Mouse (Mus musculus): ENCODE measurements around the gene Entpd6. TPM values are rescaled to one million over a fixed set of nuclear protein-coding genes. Genes with fewer than 3 reads are reported as not detected.

The Entpd6 gene
- total RNA-seq, 2 experiments from 2014 or later = 53.4 to 58.7 TPM

- intact Hi-C loops (cut with DNase I) = no loop called here
- no peak for DNase-seq (ENCODE audit: low spot score in 2 of 2)
Measured at GRCm38 (mm10) chr2:150782801-150783200, 34.0 kb downstream of the Entpd6 start.

GRCm38 (mm10) chr2:150786251-150787180 lies 37.7 kb downstream of the Entpd6 start, which contains the start of gene Pygb:
Pygb (plus strand) TSS chr2:150786735.
- DNase-seq (ENCODE audit: low spot score in 2 of 2) = peak; percentile 81 to 87
- intact Hi-C loops (cut with DNase I) = no loop called here

- intact Hi-C loops (cut with DNase I) = no loop called here
- DNase-seq (ENCODE audit: low spot score in 2 of 2) = no peak
Measured at GRCm38 (mm10) chr2:150787234-150787771, 38.5 kb downstream of the Entpd6 start.

- intact Hi-C loops (cut with DNase I) = no loop called here
- DNase-seq (ENCODE audit: low spot score in 2 of 2) = peak; percentile 80 to 88
Measured at GRCm38 (mm10) chr2:150788768-150789550, 40.1 kb downstream of the Entpd6 start.

GRCm38 (mm10) chr2:150793320-150793719 lies 44.5 kb downstream of the Entpd6 start:
- intact Hi-C loops (cut with DNase I) = no loop called here

GRCm38 (mm10) chr2:150798084-150798483 lies 49.2 kb downstream of the Entpd6 start:
- DNase-seq (ENCODE audit: low spot score in 2 of 2) = no peak
- intact Hi-C loops (cut with DNase I) = no loop called here

More at GRCm38 (mm10) chr2:150793320-150793719, 44.5 kb downstream of the Entpd6 start:
- no peak for DNase-seq (ENCODE audit: low spot score in 2 of 2)

GRCm38 (mm10) chr2:150800616-150801015 lies 51.8 kb downstream of the Entpd6 start:
- intact Hi-C loops (cut with DNase I) = no loop called here
- DNase-seq (ENCODE audit: low spot score in 2 of 2) = no peak

GRCm38 (mm10) chr2:150803035-150803434 lies 54.2 kb downstream of the Entpd6 start:
- peak in 1 of 2 experiments; percentile 57 for DNase-seq (ENCODE audit: low spot score in 2 of 2)
- intact Hi-C loops (cut with DNase I) = no loop called here

GRCm38 (mm10) chr2:150808381-150808780 lies 59.5 kb downstream of the Entpd6 start:
- intact Hi-C loops (cut with DNase I) = loop anchor here (5.0 kb wide), 1 partner anchor 194 kb away; no protein-coding TSS in a partner anchor
- no peak for DNase-seq (ENCODE audit: low spot score in 2 of 2)

GRCm38 (mm10) chr2:150808812-150809211 lies 60.0 kb downstream of the Entpd6 start:
- no peak for DNase-seq (ENCODE audit: low spot score in 2 of 2)
- intact Hi-C loops (cut with DNase I) = loop anchor here (5.0 kb wide), 1 partner anchor 193 kb away; no protein-coding TSS in a partner anchor

- no peak for DNase-seq (ENCODE audit: low spot score in 2 of 2)
- intact Hi-C loops (cut with DNase I) = no loop called here
Measured at GRCm38 (mm10) chr2:150810603-150811002, 61.8 kb downstream of the Entpd6 start.

- DNase-seq (ENCODE audit: low spot score in 2 of 2) = no peak
- intact Hi-C loops (cut with DNase I) = no loop called here
Measured at GRCm38 (mm10) chr2:150812816-150813215, 64.0 kb downstream of the Entpd6 start.

GRCm38 (mm10) chr2:150816676-150817402 lies 68.0 kb downstream of the Entpd6 start:
- DNase-seq (ENCODE audit: low spot score in 2 of 2) = peak; percentile 39 to 50
- intact Hi-C loops (cut with DNase I) = no loop called here

GRCm38 (mm10) chr2:150818742-150819141 lies 69.9 kb downstream of the Entpd6 start:
- no peak for DNase-seq (ENCODE audit: low spot score in 2 of 2)
- intact Hi-C loops (cut with DNase I) = no loop called here

- intact Hi-C loops (cut with DNase I) = no loop called here
- no peak for DNase-seq (ENCODE audit: low spot score in 2 of 2)
Measured at GRCm38 (mm10) chr2:150820720-150821119, 71.9 kb downstream of the Entpd6 start.
